Mouse (Mus musculus) NIH3T3 (cell line): ENCODE measurements at regions not wholly inside any gene's neighbourhood (a gene's known extent, or its start where the extent isn't known, plus 50 kb on each side); places are given as distances from the start of the nearest gene placed in this dataset.

Experiments
- DNase-seq: peaks from one replicate; pipeline ENCODE4 v3.0.0-alpha.2; 2012; ENCODE audit warnings: low read depth

- no peak for DNase-seq
These were observed 51.2 kb upstream of the Tanc2 start for GRCm38 (mm10) chr11:105538421-105539210.

- no peak for DNase-seq
These were observed 57.2 kb upstream of the Tanc2 start for GRCm38 (mm10) chr11:105532616-105533015.

DNA sequence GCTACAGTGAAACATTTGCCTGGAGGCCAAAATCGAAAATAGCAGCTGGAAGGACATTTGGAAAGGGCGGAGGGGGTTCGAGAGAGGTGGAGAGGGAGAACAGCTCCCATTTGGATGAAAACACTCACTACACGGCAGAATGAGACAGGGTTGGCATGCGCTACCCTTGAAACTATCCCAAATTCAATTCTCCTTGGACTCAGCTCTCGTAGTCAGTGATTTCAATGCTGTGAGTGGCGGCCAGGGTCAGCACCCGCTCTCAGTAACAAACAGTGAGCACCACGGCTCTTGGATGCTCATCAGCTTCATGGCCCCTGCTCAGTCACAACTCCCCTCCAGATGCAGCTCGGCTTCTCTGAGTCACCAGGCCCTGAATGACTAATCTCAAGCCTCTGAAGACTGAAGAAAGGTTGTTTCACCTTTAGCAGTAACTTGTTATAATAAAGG, 59.1 kb upstream of the Tanc2 start:
- DNase-seq = peak; percentile 92

DNA sequence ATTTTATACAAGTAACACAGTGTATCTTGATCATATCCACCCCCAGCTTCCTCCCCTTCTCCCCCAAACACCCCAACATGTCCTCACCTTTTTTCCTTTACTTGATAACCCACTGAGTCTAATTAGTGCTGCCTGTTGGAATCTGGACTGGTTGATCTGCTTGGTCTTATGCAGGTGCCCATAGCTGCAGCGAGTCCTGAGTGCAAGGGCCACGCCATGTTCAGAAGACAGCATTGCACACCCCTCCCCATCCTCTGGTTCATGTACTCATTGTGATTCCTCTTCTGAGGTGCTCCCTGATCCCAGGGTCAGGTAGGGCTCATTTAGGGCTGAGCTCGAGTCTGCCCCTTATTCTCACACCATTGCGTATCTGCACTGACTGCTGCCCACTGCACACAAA, 63.7 kb upstream of the Tanc2 start:
- DNase-seq = no peak

DNA sequence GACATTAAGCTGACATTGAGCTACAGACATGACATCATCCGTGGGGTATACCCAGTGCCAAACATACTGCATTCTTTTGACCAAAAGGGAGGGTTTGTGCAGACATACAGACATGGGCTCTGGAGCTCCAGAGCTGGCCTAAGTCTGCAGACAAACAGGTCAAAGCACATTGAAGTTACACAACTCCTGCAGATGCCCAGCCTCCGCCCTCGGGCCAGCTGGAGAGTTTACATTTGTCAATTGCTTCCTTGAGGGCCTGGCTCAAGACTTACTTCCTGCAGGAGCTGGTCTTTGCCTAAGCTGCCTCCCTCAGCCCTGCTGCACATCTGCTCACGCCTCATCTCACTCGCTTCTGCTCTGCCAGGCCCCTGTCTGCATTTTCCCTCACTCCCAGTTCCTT, 64.2 kb upstream of the Tanc2 start:
- peak; percentile 87 for DNase-seq

- DNase-seq = no peak
These were observed 65.4 kb upstream of the Tanc2 start for GRCm38 (mm10) chr11:105524400-105524799.

GRCm38 (mm10) chr11:105523765-105524164, 66.0 kb upstream of the Tanc2 start:
- no peak for DNase-seq

- no peak for DNase-seq
These were observed 63.9 kb upstream of the March10 start for GRCm38 (mm10) chr11:105520398-105520797.

DNA sequence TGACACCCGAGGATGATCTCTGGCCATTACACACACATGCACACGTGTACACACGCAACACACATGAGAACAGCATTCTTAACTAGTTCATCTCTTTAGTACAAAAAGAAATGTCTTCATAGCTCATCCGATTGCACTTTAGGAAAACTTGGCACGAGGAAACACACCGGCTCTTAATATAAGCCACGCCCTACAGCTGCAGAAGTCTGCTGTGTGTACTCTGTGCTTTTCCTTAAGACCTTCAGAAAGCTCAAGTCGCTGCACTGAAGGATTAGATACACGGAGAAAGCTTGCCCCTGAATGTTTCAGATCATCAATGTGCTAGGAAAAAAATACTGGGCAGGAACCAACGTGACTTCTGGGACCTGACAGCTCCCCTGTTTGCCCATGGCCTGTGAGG, 56.7 kb upstream of the March10 start:
- DNase-seq = peak; percentile 28

GRCm38 (mm10) chr11:105510626-105511025, 54.1 kb upstream of the March10 start:
- no peak for DNase-seq

DNA sequence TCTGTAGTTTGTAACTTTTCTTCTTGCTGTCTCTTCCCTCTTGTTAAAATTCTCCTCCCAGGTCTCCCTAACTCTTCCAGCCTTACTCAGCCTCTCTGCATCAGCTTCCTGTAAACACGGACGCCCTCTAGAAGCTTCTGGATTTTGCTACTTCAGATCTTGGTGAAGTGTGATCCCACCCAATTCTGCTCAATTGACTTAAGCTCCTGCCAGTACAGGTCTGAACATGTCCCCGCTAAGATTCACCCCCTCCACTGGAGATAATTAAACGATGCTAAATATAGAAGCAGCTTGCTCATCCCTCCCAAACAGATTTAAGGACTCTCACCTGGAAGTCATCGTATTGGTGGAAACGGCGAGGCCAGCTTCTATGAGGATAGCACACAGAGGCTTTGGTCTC, 53.5 kb upstream of the March10 start:
- no peak for DNase-seq

- DNase-seq = no peak
These were observed 52.1 kb upstream of the March10 start for GRCm38 (mm10) chr11:105508660-105509038.

- DNase-seq = peak; percentile 78
These were observed 51.6 kb upstream of the March10 start for GRCm38 (mm10) chr11:105507972-105508659.

GRCm38 (mm10) chr11:105507332-105507971, 50.9 kb upstream of the March10 start:
- peak; percentile 67 for DNase-seq
